Mouse (Mus musculus) bone marrow, adult 2 months (tissue): ENCODE measurements around the gene Habp4.

Source experiments
- CTCF ChIP-seq: fragments of 200-500 bp; IDR thresholded peaks from 2 replicates; pipeline ENCODE4 v1.5.1; 2011; ENCODE audit warnings: low read length, control low read depth; ENCODE audit not compliant: control insufficient read depth, insufficient read depth
- POLR2A ChIP-seq: fragments of 200-500 bp; IDR thresholded peaks from 2 replicates; pipeline ENCODE4 v1.6.1; 2011; ENCODE audit warnings: low read depth, mild to moderate bottlenecking, control low read depth, low read length, borderline replicate concordance; ENCODE audit not compliant: control insufficient read depth

GRCm38 (mm10) chr13:64198310-64198709 lies 36.7 kb downstream of the Habp4 start:
- no peak for TF ChIP-seq POLR2A
- no peak for TF ChIP-seq CTCF
